Mouse (Mus musculus) liver, adult 2 months (tissue): Measurements from ENCODE around the gene Dock9. TPM values are rescaled to one million over a fixed set of nuclear protein-coding genes. Genes with fewer than 3 reads are reported as not detected.

ENCODE experiments used
- DNase-seq: peaks from one replicate; pipeline ENCODE4 v3.0.0-alpha.2; 2011; ENCODE audit warnings: low read depth, low spot score; ENCODE audit errors: extremely low read depth
- H3K27ac ChIP-seq: fragments of 200-500 bp; replicated peaks from 2 replicates; pipeline ENCODE4 v1.5.1; 2012; ENCODE audit warnings: low read depth, mild to moderate bottlenecking, control low read depth, inconsistent platforms, low read length; ENCODE audit not compliant: insufficient read depth
- H3K27me3 ChIP-seq: fragments of 200-500 bp; 2 replicates; pipeline ENCODE4 v1.6.1; 2012; ENCODE audit warnings: mild to moderate bottlenecking, moderate library complexity, low read length, inconsistent platforms; ENCODE audit not compliant: control insufficient read depth, insufficient read depth
- H3K36me3 ChIP-seq: fragments of 200-500 bp; 2 replicates; pipeline ENCODE4 v1.6.1; 2012; ENCODE audit warnings: low read length, inconsistent platforms; ENCODE audit not compliant: control insufficient read depth, insufficient read depth
- H3K4me1 ChIP-seq: fragments of 200-500 bp; 2 replicates; pipeline ENCODE4 v1.6.1; 2011; ENCODE audit warnings: low read length; ENCODE audit not compliant: control insufficient read depth, insufficient read depth
- H3K4me3 ChIP-seq: fragments of 200-500 bp; 2 replicates; pipeline ENCODE4 v1.5.1; 2011; ENCODE audit warnings: low read depth, mild to moderate bottlenecking, control low read depth, low read length, moderate library complexity; ENCODE audit not compliant: insufficient read depth
- H3K79me2 ChIP-seq: fragments of 200-500 bp; 2 replicates; pipeline ENCODE4 v1.6.1; 2012; ENCODE audit warnings: inconsistent platforms, mild to moderate bottlenecking, low read length, moderate library complexity; ENCODE audit not compliant: control insufficient read depth, insufficient read depth
- H3K9ac ChIP-seq: fragments of 200-500 bp; 2 replicates; pipeline ENCODE4 v1.6.1; 2012; ENCODE audit warnings: low read depth, mild to moderate bottlenecking, control low read depth, inconsistent platforms, low read length
- CTCF ChIP-seq: fragments of 200-500 bp; IDR thresholded peaks from 2 replicates; pipeline ENCODE4 v1.5.1; 2011; ENCODE audit warnings: low read depth, low read length, control low read depth
- POLR2A ChIP-seq: fragments of 200-500 bp; IDR thresholded peaks from 2 replicates; pipeline ENCODE4 v1.6.1; 2011; ENCODE audit warnings: low read length, control low read depth; ENCODE audit not compliant: insufficient read depth; ENCODE audit errors: extremely low read depth
- WGBS: fragments of 180-500 bp; shearing (Covaris S2); methylation state at CpG from one replicate; pipeline ENCODE4 v1.1.7; 2018; 5-methylcytosine and 5-hydroxymethylcytosine counted together
- polyA plus RNA-seq: library from polyadenylated mRNA; depleted of rRNA; stranded (reverse); fragments of >200 nt; gene quantifications from 2 replicates; pipeline ENCODE4 v1.2.3, GENCODE M21; 2012
- total RNA-seq: library from RNA; depleted of rRNA; stranded (reverse); fragments of >200 nt; gene quantifications from 2 replicates; pipeline ENCODE4 v1.2.3, GENCODE M21; 2014

Dock9 gene
- total and polyA plus RNA-seq, 2 experiments: 3.8 to 11.4 TPM

DNA sequence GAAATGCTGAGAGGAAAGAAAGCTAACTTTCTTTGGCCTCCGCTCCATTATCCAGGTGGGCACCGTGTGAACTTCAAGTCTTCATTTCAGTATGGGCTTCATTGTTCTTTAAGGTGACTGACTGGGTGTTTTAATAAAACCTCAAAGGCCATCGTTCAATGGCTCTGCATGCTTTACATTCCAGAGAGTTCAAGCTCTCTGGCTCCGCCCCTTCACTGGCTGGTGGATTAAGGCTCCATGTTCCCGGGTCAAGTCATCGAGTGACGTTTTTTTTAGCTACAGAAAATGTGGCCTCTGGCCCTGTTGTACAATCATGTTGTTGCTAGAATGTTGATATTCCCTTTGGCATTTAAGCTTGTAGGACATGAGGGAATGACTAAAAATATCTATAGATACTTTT lies 249.9 kb downstream of the Dock9 start:
- TF ChIP-seq CTCF (no peak), POLR2A (no peak)
- Histone ChIP-seq H3K4me1 (peaks cover 8% of the 10 kb centered on the region), H3K4me3 (no peak overlapping the region), H3K27ac (no peak overlapping the region), H3K36me3 (0 out of 2 replicates have a peak, but pooled peaks cover 3% of the 10 kb centered on the region), H3K27me3 (no peaks in the 10 kb centered on the region), H3K9ac (no peak overlapping the region), H3K79me2 (no peaks in the 10 kb centered on the region)
- 71% methylated on average over 7 of the region's 7 CpGs for WGBS
- no peak for DNase-seq

DNA sequence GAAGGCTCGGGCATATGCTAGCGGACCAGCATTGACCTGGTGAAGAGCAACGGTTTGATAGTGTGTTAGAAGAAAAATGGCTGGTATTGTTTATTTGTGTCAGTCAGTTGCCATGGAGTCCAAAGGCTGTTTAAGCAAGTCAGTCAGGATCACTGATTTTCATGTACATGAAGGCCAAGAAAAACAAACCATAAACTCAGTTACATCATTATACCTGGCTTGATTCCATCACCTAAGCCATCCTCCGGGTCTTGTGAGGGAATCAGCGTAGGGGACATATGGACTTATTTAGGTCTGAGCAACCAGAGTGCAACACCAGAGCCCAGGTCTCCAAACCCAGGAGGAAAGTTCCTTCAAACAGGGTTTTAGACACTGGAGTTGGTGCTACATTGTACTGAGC lies 251.0 kb downstream of the Dock9 start:
- no peak for TF ChIP-seq POLR2A
- TF ChIP-seq CTCF: no peak
- Histone ChIP-seq H3K79me2 (no peaks in the 10 kb centered on the region), H3K9ac (no peak overlapping the region), H3K27ac (0 out of 2 replicates have a peak overlapping the region, but pooled peaks have one; percentile 9), H3K27me3 (no peaks in the 10 kb centered on the region), H3K4me3 (no peak overlapping the region), H3K36me3 (0 out of 2 replicates have a peak, but pooled peaks cover 3% of the 10 kb centered on the region), H3K4me1 (peaks cover 8% of the 10 kb centered on the region)
- DNase-seq: peak; percentile 76
- 29% methylated on average over 5 of the region's 5 CpGs for WGBS

DNA sequence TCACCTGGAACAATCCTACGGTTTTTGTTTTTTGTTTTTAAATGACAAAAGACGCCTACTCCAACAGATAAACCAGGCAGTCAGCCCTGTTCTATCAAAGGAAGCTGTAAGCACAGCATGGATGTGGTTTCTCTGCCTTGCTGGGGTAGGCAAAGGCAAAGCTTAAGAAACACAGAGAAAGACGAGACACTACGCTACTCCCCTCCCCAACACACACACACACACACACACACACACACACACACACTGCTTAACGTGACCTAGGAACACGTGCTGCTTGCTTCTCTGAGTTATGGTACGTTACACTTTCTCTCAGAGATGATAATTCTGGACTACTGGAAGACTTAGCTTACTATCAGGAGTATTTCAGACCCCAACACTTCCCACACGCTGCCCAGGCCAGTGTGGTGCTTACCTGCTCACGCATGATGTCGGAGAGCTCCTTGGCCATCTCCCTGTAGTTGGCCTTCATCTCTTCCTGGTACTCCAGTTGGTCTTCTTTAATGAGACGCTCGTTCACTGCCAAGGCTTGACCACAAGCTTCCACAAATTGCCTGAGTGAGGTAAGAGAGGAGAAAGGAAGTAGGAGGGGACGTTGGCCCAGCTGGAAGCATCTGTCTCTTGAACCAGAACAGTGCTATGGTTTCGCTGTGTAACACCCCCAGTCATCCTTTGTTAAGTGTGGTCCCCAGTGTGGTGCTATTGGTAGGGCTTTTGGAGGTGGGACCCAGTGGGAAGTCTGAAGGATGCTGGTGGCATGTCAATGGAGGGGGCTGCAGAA lies 251.9 kb downstream of the Dock9 start:
- H3K36me3 ChIP-seq: 0 out of 2 replicates have a peak, but pooled peaks cover 3% of the 10 kb centered on the region
- no peak overlapping the region for H3K27ac ChIP-seq
- H3K79me2 ChIP-seq: no peaks in the 10 kb centered on the region
- no peak overlapping the region for H3K4me3 ChIP-seq
- WGBS: 94% methylated on average over 14 of the region's 14 CpGs
- H3K4me1 ChIP-seq: peaks cover 8% of the 10 kb centered on the region
- DNase-seq: no peak
- no peaks in the 10 kb centered on the region for H3K27me3 ChIP-seq
- no peak overlapping the region for H3K9ac ChIP-seq
- no peak for TF ChIP-seq POLR2A
- TF ChIP-seq CTCF: no peak

- H3K27me3 ChIP-seq: no peaks in the 10 kb centered on the region
- no peak for DNase-seq
- H3K27ac ChIP-seq: no peak overlapping the region
- H3K4me1 ChIP-seq: peaks cover 4% of the 10 kb centered on the region; the same call in 1 of the 2 replicates
- no peaks in the 10 kb centered on the region for H3K79me2 ChIP-seq
- no peak overlapping the region for H3K9ac ChIP-seq
- no peak for TF ChIP-seq POLR2A
- no peak for TF ChIP-seq CTCF
- no peaks in the 10 kb centered on the region for H3K36me3 ChIP-seq
- no peak overlapping the region for H3K4me3 ChIP-seq
- WGBS: 77% methylated on average over 7 of the region's 7 CpGs
Measured at GRCm38 (mm10) chr14:121541262-121541661, 256.4 kb downstream of the Dock9 start.

DNA sequence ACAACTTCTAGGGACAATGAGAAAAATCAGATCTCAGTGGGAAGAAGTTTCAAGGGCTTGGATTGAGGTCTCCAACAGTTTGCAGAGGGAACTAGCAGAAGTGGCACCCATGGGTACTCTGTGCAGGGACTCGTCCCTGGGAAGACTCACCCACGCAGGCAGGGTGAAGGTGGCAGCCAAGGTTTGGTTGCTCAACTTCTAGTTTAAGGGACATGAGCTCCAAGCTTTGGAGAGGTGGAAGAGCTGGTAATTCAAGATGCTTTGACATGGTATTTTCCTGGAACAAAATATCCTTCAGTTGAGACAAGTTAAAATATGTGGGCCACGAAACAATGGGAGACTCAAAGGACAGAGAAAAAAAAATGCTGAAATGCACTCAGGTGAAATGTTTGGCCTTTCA lies 263.1 kb downstream of the Dock9 start:
- Histone ChIP-seq H3K4me1 (no peaks in the 10 kb centered on the region), H3K79me2 (no peaks in the 10 kb centered on the region), H3K27ac (no peak overlapping the region), H3K4me3 (no peak overlapping the region), H3K9ac (no peak overlapping the region), H3K36me3 (no peaks in the 10 kb centered on the region), H3K27me3 (no peaks in the 10 kb centered on the region)
- no peak for DNase-seq
- WGBS: 65% methylated on average over 3 of the region's 3 CpGs
- no peak for TF ChIP-seq POLR2A
- no peak for TF ChIP-seq CTCF

- DNase-seq: no peak
- no peak overlapping the region for H3K4me3 ChIP-seq
- WGBS: 67% methylated on average over 9 of the region's 9 CpGs
- no peak overlapping the region for H3K9ac ChIP-seq
- H3K27ac ChIP-seq: no peak overlapping the region
- no peaks in the 10 kb centered on the region for H3K27me3 ChIP-seq
- TF ChIP-seq CTCF (no peak), POLR2A (no peak)
- H3K4me1 ChIP-seq: no peaks in the 10 kb centered on the region
- H3K79me2 ChIP-seq: no peaks in the 10 kb centered on the region
- no peaks in the 10 kb centered on the region for H3K36me3 ChIP-seq
Measured at GRCm38 (mm10) chr14:121530853-121531252, 266.8 kb downstream of the Dock9 start.
